Mouse (Mus musculus): ENCODE measurements around the gene Olfr545.
A peak's percentile ranks its signal among the peaks of the same experiment; 100 is the strongest.

Gene Olfr545

DNA sequence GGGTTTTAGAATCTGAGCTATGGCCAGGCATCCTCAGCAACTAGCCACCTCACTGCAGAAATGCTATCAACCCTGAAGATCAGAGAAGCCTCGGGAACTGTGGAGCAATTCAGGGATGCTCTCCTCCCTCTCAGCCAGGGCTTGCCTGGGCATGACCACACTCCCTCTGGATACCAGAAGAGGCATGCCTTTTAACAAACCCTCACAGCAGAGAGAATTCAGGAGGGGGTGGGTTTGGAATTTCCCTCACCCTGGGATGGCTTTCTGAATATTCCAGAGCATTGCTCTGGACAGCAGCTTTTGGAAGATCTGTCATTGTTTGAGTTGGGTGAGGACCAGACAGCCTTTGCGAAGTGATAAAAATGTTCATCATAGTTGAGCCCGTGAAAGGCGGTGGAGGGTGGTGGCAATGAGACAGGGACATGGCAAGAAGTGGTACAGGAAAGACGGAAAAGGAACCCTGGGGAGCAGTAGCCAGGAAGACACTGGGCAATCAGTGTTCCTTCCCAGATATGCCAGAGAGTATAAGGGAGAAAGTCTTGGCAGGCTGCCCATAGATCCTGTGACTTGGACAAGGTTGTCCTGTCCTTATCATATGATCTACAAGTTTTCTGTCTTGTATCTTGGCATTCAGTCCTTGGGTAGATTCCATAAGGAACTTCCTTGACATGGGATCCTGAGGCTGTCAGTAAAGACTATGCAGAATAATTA is 19.9 kb downstream of the Olfr545 start:
- DNase-seq (ENCODE audit: low spot score in 2 of 2): no peak

DNA sequence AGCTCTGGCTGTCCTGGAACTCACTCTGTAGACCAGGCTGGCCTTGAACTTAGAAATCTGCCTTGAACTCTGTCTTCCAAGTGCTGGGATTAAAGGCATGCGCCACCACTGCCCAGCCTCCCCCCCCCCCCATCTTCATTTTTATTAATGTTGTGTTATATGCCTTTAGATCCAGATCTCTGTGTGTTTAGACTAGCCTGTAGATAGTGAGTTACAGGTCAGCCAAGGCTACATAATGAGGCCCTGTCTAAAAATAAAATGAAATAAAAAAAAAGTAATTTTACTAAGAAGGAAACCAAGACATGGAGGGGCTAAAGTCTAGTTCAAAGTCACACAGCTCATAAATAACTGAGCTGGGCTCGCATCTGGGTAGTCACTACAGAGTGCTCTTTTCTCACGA is 20.4 kb downstream of the Olfr545 start:
- no peak for DNase-seq (ENCODE audit: low spot score in 2 of 2)

DNA sequence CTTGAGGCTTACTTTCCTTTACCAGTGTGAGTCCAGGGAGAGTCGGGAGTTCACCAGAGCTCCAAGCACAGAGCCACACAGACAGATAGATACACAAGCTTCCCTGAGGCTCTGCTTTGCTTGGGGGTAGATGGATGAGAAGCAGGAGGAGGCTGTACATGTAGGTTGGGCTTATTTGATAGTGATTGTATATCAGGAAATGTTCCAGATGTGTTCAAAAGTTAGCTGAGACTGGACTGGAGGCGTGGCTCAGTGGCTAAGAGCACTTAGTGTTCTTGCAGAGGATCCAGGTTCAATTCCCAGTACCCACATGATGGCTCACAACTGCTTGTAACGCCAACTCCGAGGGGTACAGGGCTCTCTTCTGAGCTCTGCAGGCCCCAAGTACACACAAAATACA is 20.9 kb downstream of the Olfr545 start:
- no peak for DNase-seq (ENCODE audit: low spot score in 2 of 2)

DNA sequence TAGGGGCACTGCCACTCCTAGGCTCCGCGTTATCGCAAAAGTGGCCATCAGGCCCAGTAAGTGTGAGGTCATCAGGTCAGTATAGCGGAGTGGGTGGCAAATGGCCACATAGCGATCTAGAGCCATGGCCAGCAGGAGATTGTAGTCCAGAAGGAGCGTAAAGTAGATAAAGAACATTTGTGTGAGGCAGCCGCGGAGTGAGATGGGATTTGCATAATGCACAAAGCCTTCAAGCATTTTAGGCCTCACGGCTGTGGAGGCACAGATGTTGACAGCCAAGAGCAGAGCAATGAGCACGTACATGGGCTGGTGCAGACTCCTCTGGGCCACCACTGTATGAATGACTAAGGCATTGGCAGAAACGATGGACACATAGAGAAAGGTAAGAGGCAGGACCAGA is 22.0 kb downstream of the Olfr545 start:
- peak in 1 of 2 experiments; percentile 55 for DNase-seq (ENCODE audit: low spot score in 2 of 2)

DNA sequence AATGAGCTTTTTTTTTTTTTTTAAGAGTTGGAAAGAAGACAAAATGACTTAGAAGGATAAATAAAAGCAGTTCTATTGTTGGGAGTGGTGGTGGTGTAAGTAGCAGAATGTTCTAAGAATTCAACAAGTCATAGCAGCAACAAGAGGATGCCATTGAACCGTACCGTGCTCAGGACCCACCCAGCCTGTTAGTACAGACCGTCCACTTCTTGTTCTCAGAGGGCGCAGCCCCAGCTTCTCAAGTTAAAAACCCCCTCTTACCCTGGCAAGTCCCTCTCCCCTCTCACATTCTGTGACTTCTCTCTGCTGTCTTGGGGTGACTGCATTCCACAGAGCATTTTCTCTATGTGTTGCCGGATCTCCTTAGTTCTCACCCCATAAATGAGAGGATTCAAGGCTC is 22.8 kb downstream of the Olfr545 start:
- no peak for DNase-seq (ENCODE audit: low spot score in 2 of 2)

DNA sequence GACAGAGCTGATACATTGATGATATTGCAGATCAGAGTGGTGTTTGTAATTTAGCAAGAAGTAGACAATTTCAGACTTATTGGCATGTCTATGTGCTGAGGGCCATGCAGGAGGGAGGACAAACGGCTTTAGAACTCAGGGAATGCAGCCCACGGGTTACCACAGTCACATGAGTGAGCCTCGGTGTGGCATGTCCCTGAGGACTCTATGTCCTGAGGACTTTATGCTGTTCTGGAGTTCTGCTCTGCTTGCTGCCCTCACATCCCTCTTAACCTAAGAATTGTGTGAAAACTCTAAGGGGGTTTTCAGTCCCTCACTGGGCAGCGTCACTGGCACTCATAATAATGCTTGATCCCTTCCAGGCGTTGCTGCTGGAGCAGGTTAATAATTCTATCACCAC is 26.7 kb downstream of the Olfr545 start:
- DNase-seq (ENCODE audit: low spot score in 2 of 2): no peak

DNA sequence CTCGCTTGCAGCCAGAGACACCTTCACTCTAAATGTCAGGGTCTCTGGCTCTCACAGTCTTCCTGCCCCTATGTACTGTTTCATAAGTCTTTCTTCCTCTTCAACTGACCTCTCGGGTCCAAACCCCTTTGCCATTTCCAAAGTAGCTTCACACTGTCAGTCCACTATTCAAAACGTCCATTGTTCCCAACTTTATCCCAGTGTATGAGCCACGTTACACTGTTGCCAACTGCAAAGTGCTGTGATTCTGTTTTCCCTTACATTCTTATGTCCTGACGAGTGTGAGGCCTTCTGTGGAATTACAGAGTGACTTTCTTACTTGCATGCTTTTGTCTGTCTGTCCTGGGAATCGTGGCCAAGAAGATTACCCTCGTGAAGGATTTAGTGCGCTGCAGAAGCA is 31.8 kb downstream of the Olfr545 start:
- DNase-seq (ENCODE audit: low spot score in 2 of 2): no peak

DNA sequence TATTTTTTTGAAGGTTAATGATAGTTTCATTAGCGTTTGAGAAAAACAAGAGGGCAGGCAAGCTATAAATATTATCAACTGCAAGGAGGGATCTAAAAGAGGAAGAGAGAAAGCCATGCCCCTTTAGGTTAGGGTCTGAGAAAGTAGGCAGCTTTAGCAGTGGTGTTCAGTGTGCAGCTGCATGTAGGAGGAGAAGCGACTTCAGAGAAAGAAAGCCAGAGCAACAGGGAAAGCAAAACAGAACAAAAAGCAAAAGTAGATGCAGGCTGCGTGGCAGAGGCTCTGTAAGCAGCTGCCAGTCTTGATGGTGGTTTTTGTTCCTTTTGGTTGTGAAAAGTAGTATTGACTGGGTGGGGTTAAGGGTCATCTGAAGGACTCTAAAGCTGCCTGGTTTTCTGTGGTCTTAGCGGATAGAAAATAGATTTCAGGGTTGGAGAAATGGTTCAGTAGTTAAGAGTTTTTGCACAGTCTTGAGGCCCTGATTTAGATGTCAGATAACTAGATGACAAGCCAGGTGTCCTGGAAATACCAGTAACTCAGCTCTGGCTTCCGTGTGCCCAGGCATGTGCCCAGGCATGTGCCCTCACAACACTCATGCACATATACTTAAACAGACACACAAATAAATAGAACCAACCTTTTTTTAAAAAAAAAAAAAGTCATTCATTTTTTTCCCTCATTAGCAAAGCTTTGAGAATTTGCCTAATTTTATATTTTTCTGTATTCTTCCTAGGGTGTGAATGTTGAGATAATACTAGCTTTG is 40.6 kb downstream of the Olfr545 start:
- DNase-seq (ENCODE audit: low spot score in 2 of 2): peak in 1 of 2 experiments; percentile 55

DNA sequence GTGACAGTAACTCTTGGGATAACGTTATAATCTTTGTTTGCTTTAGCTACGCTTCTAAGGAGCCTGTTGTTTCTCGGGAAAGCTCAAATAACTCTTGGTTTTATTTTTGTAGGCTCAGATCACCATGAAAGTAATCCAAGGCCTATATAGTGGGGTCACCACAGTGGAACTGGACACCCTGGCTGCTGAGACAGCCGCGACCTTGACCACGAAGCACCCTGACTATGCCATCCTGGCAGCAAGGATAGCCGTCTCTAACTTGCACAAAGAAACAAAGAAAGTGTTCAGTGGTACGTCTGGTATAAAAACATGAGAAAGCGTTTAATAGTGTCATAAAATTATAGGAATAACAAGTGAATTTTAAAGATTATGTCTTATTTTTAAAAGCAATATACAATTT is 52.9 kb downstream of the Olfr545 start:
- DNase-seq (ENCODE audit: low spot score in 2 of 2): no peak

DNA sequence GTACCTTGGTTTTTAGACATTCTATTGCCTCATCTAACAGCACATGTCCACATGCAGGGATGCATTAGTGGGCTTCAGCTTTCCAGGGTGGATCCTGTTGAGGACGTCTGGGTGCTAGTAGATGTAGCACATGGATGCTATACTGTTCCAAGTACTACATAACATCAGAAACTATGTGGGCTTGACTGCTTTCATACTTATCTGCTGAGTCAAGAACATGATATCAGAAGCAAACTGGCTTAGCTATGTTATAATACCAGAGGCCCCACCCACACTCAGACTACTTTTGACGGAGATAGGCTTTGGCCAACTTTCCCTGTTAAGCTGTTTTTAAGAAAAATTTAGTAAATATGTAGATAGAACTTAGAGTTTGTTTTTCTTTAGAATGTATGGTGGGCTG is 55.1 kb downstream of the Olfr545 start:
- no peak for DNase-seq (ENCODE audit: low spot score in 2 of 2)

DNA sequence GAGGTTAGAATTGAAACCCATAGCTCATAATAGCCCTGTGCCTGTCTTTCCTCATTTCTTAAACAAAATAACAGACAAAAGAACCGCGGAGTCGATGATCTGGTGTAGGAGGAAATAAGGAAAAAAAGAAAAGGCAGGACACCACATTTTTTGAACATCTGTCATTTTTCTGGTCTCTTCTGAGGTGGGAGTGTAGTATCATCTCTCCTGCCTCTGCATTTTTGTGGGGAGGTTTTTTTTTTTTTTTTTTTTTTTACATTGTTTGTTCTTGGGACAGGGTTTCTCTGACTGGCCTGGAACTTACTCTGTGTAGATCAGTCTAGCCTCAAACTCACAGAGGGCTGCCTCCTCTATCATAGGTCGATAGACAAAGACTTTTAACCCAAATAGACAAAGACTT is 56.9 kb downstream of the Olfr545 start:
- no peak for DNase-seq (ENCODE audit: low spot score in 2 of 2)

DNA sequence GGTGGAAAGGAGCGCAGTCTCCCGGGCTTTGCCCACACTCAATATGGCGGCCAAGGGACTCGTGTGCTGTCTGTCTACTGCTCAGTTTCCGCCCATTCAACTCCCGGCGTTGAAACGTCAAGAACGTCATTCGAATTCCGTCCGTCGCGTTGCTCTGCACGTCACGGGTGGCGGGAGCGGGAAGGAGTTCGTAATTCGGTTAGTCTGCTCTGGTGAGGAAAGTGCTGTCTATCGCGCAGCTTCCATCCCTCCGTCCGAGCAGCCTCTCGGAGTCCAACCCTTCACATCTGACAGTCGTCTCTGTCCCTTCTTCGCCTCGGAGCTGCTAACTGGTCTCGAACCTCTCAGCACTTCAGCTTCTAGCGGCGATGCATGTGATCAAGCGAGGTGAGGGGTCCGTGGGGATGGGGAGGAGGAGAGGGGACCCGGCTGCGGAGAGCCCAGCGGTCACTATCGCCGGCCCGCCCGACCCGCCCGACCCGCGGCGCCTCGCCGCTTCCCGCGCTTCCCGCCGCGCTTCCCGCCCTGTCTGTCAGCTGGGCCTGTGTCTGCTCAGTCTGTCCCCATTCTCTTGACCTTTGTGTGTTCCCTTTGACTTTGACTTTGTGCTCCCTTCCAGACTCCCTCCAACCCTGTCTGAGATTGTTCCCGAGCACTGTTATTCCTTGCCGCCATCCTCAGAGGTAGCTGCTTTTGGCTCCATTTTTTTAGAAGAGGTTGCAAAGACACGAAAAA is 57.5 kb downstream of the Olfr545 start, which contains the start of gene Rrm1:
Rrm1 (plus strand) TSS at position 39 of the 735 bp plus-strand sequence.
- DNase-seq (ENCODE audit: low spot score in 2 of 2): peak; percentile 92 to 94

Measured in spleen, postnatal 4 days (tissue).